Mouse (Mus musculus) liver, embryonic 14.5 days (tissue): ENCODE results near the gene Prep.

Source experiments
- CTCF ChIP-seq: IDR thresholded peaks from 2 replicates; pipeline ENCODE4 v1.5.1; 2016; ENCODE audit warnings: antibody characterized with exemption, low read depth, control low read depth
- EP300 ChIP-seq: IDR thresholded peaks from 2 replicates; pipeline ENCODE4 v1.6.1; 2016; ENCODE audit warnings: antibody characterized with exemption, low read depth

- TF ChIP-seq EP300 (no peak), CTCF (no peak)
Measured at GRCm38 (mm10) chr10:45084471-45084870, 17.5 kb downstream of the Prep start.
